Mouse (Mus musculus): ENCODE results near the gene Gbp2.
"Not testable (repeated sequence)": the region's sequence is repeated elsewhere in the genome, so short reads cannot be mapped to it uniquely, and the experiment has no call there.

Gbp2 gene

GRCm38 (mm10) chr3:142620111-142620955, at the start of gene Gbp2:
Gene Gbp2, plus strand, starts transcription at chr3:142620602.
- CTCF ChIA-PET: interaction anchor here (0.5 to 0.9 kb wide), 3 partner anchors 90 to 130 kb away, joined by 3 to 13 read pairs (median 3); partner anchors contain the start of gene Gbp7

GRCm38 (mm10) chr3:142570738-142571137, 49.7 kb upstream of the Gbp2 start:
- CTCF ChIA-PET: interaction anchor here (0.5 to 0.6 kb wide), 2 partner anchors 18 to 23 kb away, joined by 3 to 4 read pairs; no protein-coding TSS in a partner anchor

- CTCF ChIA-PET: interaction anchor here (0.7 kb wide), 1 partner anchor 20 kb away, joined by 3 read pairs; no protein-coding TSS in a partner anchor
These were observed 43.3 kb upstream of the Gbp2 start for GRCm38 (mm10) chr3:142577108-142577507.

GRCm38 (mm10) chr3:142578342-142578741, 42.1 kb upstream of the Gbp2 start:
- CTCF ChIA-PET: interaction anchor here (0.6 kb wide), 1 partner anchor 81 kb away, joined by 7 read pairs; no protein-coding TSS in a partner anchor

- CTCF ChIA-PET: interaction anchor here (0.7 kb wide), 1 partner anchor 940 kb away, joined by 24 read pairs; no protein-coding TSS in a partner anchor
These were observed 37.3 kb upstream of the Gbp2 start for GRCm38 (mm10) chr3:142583067-142583466.

GRCm38 (mm10) chr3:142587386-142587785, 33.0 kb upstream of the Gbp2 start:
- CTCF ChIA-PET: no interaction called here

- CTCF ChIA-PET: interaction anchor here (0.7 kb wide), 1 partner anchor 19 kb away, joined by 3 read pairs; no protein-coding TSS in a partner anchor
These were observed 31.5 kb upstream of the Gbp2 start for GRCm38 (mm10) chr3:142588888-142589287.

GRCm38 (mm10) chr3:142590431-142591067, 29.9 kb upstream of the Gbp2 start:
- CTCF ChIA-PET: interaction anchor here (0.9 kb wide), 1 partner anchor 31 kb away, joined by 3 read pairs; the partner anchor contains the start of gene Gbp3

- CTCF ChIA-PET: interaction anchor here (0.7 kb wide), 1 partner anchor 10 kb away, joined by 3 read pairs; no protein-coding TSS in a partner anchor
These were observed 25.9 kb upstream of the Gbp2 start, which contains the start of gene Gbp2b for GRCm38 (mm10) chr3:142594547-142594946. Gene Gbp2b, plus strand, starts transcription at chr3:142594847.

- CTCF ChIA-PET: interaction anchor here (1.0 kb wide), 1 partner anchor 13 kb away, joined by 4 read pairs; no protein-coding TSS in a partner anchor
These were observed 22.5 kb upstream of the Gbp2 start for GRCm38 (mm10) chr3:142597923-142598322.

GRCm38 (mm10) chr3:142601675-142602074, 18.7 kb upstream of the Gbp2 start:
- CTCF ChIA-PET: no interaction called here

- CTCF ChIA-PET: interaction anchor here (1.0 to 1.1 kb wide), 2 partner anchors 27 to 60 kb away, joined by 3 read pairs; no protein-coding TSS in a partner anchor
These were observed 1.7 kb upstream of the Gbp2 start for GRCm38 (mm10) chr3:142618658-142619057.

GRCm38 (mm10) chr3:142619606-142620005, 796 bp upstream of the Gbp2 start:
- CTCF ChIA-PET: no interaction called here

GRCm38 (mm10) chr3:142620956-142621562, 657 bp downstream of the Gbp2 start:
- CTCF ChIA-PET: interaction anchor here (0.5 to 0.9 kb wide), 3 partner anchors 61 to 131 kb away, joined by 3 to 13 read pairs (median 3); partner anchors contain the start of genes Gbp3 and Gbp7

GRCm38 (mm10) chr3:142630385-142630784, 10.0 kb downstream of the Gbp2 start:
- CTCF ChIA-PET: no interaction called here

GRCm38 (mm10) chr3:142640201-142640600, 19.8 kb downstream of the Gbp2 start:
- CTCF ChIA-PET: interaction anchor here (1.2 kb wide), 1 partner anchor 68 kb away, joined by 6 read pairs; no protein-coding TSS in a partner anchor

GRCm38 (mm10) chr3:142645949-142646348, 25.5 kb downstream of the Gbp2 start:
- CTCF ChIA-PET: interaction anchor here (0.6 to 0.9 kb wide), 3 partner anchors 28 to 213 kb away, joined by 3 to 7 read pairs (median 3); no protein-coding TSS in a partner anchor

- CTCF ChIA-PET: not testable (repeated sequence)
These were observed 27.4 kb downstream of the Gbp2 start for GRCm38 (mm10) chr3:142647836-142648235.

- CTCF ChIA-PET: no interaction called here
These were observed 29.8 kb downstream of the Gbp2 start for GRCm38 (mm10) chr3:142650205-142650604.

- CTCF ChIA-PET: no interaction called here
These were observed 44.3 kb downstream of the Gbp2 start for GRCm38 (mm10) chr3:142664723-142665122.

- CTCF ChIA-PET: no interaction called here
These were observed 54.2 kb downstream of the Gbp2 start for GRCm38 (mm10) chr3:142674607-142675006.

Measured in spleen, embryonic (tissue).